Mouse (Mus musculus): ENCODE data around the gene Pmpca.
"Not testable (repeated sequence)": the region's sequence is repeated elsewhere in the genome, so short reads cannot be mapped to it uniquely, and the experiment has no call there.

Gene Pmpca

DNA sequence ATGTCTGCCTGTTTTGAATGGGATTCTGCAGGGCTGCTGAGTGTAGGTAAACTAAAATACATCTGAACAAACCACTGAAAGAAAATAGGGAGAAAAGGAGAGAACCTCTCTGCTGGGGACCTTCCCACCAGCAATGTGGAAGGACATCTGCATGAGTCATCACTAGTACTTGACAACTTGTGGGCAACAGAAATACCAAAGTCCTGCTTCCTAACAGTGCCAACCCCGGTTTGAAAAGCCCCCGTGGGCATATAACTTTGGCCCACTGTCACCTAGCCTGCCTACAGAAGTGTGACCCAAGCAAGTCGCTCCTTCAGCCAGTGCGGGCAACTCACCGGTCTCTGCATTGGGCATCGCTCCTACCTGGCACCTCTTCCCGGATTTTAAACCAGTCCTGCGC, 16.7 kb upstream of the Pmpca start:
- no peak for DNase-seq

DNA sequence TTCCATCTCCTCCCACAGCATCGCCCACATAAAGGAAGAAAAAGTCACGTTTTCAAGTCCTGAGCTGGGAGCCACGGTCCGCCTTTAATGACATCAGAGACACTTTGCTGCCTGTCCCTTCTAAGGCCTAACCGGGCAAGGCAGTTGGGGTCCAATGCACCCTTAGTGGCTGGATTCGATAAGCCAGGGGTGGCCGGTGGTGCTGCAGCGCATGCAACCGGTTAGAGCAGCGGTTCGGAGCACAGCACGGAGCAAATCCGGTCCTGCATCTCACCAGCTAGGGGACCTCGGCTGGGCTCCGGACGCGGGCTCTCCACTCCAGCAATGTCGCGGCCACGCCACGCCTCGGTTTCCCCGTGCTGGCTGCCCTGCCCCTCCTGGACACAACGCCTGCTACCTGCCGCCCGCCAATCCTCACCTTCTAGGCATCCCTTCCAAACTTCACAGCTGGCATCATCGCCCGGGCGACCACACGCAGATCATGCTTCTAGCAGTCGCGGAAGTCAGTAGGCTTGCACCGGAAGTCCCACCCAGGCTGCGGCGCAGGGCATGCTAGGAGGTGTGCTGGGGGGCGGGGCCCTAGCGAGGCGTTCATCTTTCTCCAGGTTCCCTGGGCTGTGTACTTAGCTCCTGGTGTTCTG, 8.9 kb upstream of the Pmpca start, which contains the start of gene Snapc4:
Snapc4 (minus strand) TSS at position 523 of the 641 bp plus-strand sequence.
- peak; percentile 82 to 85 for DNase-seq

DNA sequence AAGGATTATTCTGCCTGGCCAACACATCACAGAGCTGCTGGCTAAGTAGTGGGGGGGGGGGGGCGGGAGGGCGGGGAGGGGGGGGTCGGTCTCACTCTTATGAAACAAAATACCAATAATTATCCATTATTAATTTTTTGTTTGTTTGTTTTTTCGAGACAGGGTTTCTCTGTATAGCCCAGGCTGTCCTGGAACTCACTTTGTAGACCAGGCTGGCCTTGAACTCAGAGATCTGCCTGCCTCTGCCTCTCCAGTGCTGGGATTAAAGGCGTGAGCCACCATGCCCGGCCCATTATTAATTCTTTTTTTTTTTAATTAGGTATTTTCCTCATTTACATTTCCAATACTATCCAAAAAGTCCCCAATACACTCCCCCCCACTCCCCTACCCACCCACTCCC, 8.3 kb upstream of the Pmpca start:
- DNase-seq = not testable (repeated sequence)

DNA sequence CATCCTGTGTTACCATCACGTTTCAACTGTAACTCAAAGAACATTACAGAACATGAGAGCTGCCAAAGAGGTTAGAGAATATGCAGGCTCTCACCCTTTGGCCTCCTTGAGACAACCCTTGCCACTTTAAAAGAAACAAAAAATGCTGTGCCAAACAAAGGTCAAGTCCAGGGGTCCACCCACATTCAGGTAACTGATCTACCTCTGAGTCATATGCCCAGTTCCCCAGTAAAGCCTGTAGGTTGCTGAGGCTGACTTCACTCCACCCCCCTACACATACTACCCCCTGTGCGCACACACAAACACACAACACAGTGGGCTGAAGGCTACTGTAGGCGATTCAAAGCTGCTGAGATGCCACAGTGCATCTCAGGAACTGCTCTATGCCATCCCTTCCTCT, 1.4 kb upstream of the Pmpca start:
- DNase-seq = no peak

DNA sequence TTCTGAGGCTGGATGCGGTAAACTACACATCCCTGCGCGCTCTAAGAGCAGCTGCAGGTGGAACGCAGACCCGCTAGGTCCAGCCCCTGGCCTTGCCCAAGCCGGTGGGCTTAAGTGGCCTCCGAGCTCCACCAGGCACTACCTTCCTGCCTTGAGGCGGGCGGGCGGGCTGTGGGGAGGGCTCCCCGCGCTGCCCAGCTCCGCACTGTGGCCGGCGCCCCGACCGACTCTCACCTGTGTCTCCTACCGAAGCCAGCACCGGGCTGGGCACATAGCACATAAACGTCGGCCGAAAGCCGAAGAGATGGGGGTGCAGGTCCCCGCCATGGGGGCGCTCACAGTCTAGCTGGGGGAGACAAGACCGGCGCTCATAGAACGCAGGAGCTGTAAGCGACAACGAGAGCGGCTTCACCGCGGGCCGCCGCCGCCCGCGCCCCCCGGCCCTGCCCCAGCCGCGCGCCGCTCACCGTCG, 421 bp upstream of the Pmpca start:
- peak in 1 of 2 experiments; percentile 63 for DNase-seq

DNA sequence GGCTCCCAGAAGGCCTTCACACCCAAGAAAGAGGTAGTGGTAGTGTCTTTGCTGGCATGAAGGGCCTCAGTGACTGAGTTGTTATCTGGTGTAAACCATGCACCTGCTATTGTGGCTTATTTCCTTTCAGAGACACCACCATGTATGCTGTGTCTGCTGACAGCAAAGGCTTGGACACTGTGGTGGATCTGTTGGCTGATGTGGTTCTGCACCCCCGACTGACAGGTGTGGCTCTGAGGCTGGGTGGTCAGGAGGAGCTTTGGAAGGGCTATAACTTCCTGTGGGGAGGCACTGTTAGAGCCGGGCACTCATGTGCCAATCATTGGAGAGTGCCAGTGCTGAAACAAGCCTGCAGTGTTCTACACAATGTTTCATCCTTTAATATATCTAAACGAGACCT, 1.8 kb downstream of the Pmpca start:
- no peak for DNase-seq

DNA sequence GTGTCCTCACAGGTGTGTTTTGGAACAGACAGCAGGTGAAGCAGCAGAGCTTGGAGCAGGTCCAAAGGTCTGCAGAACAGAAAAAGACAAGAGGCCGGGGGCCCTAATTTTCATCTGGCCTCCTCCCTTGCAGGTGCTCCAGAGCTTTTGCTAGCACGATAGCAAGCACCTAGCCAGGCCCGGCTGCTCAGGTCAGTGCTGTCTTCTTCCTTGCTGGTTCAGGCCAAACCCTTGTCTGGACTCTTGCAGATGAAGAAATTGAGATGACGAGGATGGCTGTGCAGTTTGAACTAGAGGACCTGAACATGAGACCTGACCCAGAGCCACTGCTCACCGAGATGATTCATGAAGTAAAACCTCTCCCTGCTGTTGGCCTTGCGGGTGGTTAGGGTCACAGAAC, 2.5 kb downstream of the Pmpca start:
- DNase-seq = no peak

DNA sequence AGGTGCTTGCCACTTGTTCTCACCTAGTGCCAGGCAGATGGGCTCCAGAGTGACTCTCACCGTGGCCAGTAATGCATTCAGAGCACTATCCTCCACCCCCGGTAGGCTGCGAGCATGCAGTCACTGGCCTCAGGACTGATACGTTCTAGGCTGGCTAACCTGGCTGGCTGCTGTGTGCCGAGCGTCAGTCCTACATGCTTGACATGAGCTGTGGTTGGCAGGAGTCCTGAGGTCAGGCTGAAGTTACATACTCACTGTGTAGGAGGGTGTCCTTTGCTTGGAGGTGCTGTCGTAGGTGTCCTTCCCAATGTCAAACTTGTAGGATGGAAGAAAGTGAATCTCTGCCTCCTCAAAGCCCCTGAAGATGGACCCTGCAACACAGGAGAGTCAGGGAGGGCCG, 9.8 kb downstream of the Pmpca start:
- DNase-seq = no peak

DNA sequence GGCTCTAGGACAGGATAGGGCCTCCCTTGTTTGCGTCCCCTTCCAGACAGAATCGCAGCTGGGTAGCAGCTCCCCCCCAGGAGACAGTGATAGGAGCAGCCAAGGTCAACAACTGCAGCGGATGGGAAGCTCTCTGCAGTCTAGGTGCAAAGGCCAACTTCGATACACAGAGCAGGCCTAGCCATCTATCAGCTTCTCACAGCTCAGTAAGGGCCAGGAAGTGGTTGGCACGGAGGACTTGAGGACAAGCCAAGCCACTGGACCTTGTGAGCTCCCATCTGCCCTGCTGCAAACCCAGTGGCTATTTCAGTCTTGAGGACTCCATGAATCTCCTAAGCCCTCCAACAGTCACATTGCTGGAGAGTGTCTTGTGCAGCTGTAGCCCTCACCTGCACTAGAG, 10.5 kb downstream of the Pmpca start:
- DNase-seq = no peak

DNA sequence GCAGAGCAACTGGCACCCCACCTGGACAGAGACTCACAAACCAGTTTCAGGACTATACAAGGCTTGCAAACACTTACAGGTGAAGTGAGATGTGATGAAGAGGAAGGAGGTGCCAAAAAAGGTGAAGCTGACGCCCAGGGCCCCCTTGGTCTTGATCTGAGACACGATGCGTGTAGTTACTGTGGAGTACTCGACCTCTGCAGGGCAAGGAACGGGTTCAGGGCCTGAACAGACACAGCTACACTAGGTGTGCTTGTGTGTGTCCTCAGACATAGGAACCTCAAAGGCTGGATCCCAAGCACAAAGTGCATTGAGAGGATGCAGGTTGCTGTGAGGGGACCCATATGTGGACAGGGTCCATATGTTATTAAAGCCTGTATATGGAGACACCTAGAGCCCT, 11.2 kb downstream of the Pmpca start:
- DNase-seq = no peak

DNA sequence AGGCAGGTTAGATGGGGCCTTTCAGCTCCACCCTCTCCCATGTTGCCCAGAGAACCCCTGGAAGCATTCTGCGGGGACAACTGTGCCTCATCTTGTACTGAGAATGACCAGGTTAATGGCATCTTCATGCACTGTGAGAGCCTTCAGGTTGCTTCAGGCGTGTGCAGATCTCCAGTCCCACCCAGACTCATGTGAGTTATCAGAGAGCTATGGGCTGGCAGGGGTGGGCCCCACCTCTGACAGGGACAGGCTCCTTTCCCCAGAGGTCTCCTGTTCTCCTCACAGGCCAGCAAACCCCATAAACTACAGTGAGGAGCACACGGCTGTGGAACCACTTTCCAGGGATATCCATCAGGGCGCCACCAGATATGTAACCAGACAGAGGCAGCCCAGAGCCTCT, 11.9 kb downstream of the Pmpca start:
- no peak for DNase-seq

DNA sequence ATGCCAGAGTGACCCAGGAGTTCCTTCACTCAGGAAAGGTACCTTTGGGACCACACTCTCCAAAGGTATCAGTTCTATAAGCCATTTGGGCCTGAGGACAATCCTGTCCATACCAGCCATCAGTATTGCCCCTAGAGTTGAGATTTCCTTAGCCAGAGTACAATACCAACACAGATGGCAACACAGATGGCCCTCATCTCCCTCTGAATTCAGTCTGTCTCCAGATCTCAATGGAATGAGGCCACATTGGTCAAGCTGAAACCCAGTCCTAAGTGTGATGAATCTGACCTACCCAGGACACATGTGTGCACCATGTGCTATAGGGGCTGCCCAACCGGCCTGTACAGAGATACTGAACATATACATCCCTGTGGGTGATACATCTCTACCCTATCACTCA, 13.1 kb downstream of the Pmpca start:
- no peak for DNase-seq

DNA sequence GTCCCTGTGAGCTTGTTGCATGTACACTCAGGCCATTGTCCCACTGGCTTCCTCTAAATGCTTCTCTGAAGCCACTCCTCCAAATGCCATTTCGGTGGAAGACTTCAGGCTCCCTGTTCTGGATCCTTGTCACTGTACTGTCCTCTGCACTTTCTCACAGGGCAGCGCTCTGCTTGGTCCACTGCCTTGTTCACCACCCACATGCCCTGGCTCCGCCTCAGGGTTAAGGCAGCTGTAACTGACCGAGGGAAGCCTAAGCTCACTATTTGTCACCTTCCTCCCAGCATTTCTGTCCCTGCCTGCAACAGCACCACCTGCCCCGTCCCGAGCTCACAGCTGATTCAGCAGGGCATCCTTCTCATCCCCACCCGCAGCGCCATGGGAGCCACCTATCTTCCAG, 14.2 kb downstream of the Pmpca start:
- DNase-seq = no peak

DNA sequence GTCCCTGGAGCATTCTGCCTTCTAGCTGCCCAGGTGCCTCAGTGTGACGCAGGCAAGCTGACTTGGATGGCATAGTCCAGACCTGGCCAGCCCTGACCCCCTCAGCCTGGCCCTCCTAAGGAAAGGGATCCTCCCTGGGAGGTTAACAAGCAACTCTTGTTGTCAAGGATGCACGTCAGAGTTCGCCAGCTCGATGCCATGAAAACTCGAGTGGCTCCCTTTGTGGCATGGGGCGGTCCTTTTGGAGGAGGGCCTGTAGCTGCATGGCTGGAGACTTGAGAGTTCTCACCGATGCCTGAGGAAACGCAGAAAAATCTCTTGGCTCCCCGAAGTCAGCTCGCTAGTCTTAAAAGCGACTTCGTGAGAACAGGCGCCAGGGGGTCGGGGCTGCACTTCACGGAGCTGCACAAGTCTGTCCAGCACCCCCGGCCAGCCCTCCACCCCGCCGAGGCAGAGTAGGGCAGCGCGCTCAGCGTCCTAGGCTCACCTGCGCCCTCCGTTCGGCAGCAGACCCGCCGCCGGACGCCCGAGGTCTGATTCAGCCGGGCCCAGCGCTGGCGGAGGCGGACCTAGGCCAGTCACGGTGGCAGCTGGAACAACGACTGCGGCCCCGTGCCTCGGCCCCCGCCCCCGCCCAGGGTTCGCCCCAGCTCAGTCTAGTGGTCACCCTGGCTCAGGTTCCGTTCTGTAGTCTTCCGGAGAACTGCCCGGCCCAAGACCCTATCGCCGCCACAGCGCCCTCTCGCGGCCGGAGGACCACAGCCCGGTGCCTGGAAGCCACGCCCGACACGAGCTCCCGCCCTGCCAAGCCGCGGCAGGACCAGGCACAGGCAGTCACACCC, 19.6 kb downstream of the Pmpca start, which contains the start of gene Inpp5e:
Inpp5e (minus strand) TSS at position 689 of the 842 bp plus-strand sequence.
- peak; percentile 92 to 96 for DNase-seq

DNA sequence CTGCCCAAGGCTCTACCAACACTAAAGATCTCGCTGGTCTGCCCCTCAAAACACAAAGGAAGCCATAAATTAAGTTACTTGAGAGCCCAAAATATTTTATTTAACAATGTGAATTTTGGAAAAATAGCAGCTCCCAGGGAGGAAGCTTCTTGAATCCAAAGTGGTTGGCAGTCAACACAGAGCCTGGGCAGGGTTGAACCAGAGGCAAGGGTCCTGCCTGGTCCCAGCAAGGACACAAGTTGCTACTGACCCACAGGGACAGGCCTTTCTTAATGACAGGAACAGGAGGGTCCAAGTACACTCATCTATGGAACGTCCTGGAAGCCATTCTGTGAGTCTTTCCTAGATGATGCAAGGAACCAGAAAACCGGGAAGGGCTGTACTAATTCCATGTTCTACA, 20.2 kb downstream of the Pmpca start:
- no peak for DNase-seq

DNA sequence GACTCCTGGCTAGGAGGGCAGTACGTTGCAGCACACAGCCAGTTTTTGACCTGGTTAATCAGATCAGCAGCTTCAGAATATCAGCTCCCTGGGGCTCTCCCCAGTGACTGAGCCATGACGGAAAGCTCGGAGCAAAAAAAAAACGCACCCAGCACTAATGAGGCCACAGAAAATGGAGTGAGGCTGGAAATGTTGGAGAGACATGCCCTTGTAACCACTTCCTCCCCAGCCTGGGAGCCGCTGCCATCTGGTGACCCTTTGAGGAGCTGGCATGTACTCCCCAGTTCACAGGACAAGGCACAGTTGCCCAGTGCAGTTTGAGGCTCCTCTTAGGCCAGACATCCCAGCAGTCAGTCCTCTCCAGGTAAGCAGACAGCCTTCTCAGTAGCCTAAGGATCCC, 21.0 kb downstream of the Pmpca start:
- DNase-seq = no peak

DNA sequence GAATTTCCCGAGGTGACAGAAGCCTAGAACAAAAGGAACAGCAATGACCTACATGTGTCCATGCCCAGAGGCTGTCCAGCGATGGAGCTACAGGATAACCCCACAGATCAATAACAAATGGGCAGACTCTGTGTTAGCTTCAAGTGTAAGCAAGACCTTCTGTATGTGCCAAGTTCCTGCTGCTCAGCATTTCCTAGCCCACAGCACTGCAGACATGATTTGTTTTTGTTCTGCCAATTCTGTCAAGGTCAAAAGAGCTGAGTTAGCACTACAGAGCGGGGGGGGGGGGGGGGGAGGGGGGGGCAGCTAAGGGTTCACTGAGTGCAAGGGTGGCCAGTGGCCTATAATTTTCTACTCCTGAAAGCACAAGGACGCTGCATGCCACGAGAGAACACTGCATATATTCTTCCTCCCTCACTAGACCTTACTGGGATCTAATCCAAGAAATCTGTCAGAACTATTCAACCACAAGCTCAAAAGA, 21.8 kb downstream of the Pmpca start:
- DNase-seq = no peak

DNA sequence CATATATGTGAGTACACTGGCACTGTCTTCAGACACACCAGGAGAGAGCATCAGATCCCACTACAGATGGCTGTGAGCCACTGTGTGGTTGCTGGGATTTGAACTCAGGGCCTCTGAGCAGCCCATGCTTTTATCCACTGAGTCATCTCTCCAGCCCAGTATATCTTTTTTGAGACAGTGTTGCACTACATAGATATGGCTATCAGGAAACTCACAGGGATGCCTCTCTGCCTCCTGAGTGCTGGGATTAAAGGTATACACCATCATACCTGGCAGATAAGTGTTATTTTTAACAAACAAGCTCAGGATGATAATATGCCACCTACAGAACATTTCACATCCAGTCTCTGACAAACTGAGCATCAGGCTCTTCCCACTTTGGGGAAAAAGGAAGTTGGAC, 27.9 kb downstream of the Pmpca start:
- no peak for DNase-seq

DNA sequence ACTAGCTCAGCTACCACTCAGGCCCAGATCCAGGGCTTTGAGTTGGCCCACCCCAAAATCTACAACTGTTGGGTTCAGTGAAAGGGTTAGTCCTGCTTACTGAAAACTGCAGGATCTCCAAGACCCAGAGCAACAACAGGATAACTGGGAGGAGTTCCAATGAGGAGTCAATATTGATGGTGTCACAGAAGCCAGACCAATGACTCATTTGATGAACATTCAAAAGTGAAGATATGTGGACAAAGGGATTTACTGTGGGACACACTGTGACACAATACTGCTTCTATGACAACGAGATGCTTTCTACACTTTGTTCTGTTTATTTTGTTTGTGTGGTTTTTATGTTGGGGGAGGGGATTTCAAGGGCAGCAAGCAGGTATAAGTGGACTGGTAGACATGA, 29.0 kb downstream of the Pmpca start:
- DNase-seq = no peak

DNA sequence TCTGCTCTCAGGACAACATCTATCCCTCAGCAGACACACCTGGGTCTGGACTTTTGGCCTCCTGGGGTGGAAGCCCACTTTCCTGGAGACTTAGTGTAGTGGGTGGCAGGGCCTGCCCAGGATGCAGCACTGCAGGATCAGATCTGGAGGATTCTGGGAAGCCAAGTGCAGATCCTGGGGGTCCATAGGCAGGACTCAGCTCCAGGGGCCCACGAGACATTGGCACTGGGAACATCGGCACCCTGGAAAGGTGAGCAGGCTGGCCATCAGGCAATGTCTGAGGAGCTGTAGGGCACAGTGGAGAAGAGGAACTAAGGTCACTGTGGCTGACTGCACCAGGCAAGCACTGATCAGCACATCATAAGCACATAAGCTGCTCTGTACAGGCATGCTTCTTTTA, 32.8 kb downstream of the Pmpca start:
- no peak for DNase-seq

DNA sequence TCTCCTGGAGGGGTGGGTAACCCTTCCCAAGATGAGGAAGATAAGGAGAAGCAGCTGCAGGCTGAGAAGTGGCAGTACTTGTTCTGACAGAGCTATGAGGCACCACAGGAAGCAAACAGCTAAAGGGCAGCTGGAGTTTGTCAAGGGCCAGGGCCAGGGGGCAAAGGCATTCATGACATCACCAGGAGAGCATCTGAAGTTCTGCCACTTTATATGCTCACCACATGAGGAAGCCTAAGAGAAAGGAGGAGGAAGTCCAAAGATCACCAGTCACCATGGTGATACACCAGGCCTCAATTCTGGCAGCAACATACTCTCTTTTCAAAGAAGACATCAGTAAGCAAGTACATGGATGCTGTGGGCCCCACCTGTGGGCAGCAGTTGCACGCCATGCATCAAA, 33.9 kb downstream of the Pmpca start:
- no peak for DNase-seq

DNA sequence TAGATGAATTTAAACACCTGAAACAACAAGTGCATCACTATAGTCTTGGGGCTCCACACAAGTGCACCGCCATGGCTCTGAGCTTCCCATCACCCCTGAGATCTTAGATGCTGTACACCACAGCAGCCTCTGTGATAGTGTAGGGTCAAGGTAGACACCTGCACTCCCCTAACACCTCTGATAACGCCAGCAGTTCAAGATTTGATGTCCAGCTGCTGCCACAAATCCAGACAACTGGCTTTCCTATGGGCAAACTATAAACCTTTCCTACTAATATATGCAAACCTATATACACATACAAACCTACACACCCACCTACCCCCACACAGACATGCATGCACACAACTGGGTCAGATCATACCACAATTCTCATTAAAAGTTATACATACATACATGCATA, 35.4 kb downstream of the Pmpca start:
- no peak for DNase-seq

DNA sequence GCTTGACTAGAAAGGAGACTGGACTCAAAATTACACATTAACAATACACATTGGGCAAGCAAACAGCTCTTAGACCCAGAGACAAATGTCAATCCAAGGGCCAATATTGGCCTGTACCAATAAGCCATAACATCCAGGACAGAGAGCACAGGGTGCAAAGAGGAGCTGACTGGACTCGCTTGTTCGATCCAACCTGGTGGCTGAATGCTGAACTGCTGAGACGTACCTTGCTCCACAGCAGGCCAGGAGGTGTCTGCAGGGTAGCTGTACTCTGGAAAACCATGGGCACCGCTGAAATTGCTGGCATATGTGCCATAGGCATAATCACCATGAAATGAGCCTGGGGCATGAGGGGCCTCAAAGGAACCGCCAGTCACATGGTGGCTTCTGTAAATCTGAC, 40.7 kb downstream of the Pmpca start:
- no peak for DNase-seq
